Mouse (Mus musculus): ENCODE results near the gene Tnfrsf11a. TPM values are rescaled to one million over a fixed set of nuclear protein-coding genes. Genes with fewer than 3 reads are reported as not detected.
"Not testable (repeated sequence)": the region's sequence is repeated elsewhere in the genome, so short reads cannot be mapped to it uniquely, and the experiment has no call there.

Gene Tnfrsf11a
- polyA plus RNA-seq, 1 experiment, result 2.6 TPM

- DNase-seq, result no peak
- H3K4me1 ChIP-seq (ENCODE audit: control insufficient read depth, insufficient read depth, low read length), result no peaks in the 10 kb centered on the region
- TF ChIP-seq POLR2A (IDR thresholded peaks at IDR 0.05; ENCODE audit: low read depth, low read length) (no peak), CTCF (conservative IDR thresholded peaks at IDR 0.05; ENCODE audit: insufficient read depth, insufficient read length, low read depth, low read length) (no peak)
- H3K4me3 ChIP-seq (ENCODE audit: insufficient read depth, low read depth, low read length), result no peak overlapping the region
- no peaks in the 10 kb centered on the region for H3K27me3 ChIP-seq (replicated peaks; ENCODE audit: control insufficient read depth, insufficient read depth, low read length)
- no peaks in the 10 kb centered on the region for H3K36me3 ChIP-seq (ENCODE audit: control insufficient read depth, insufficient read depth, low read length)
- H3K27ac ChIP-seq (ENCODE audit: insufficient read depth, low read depth, low read length), result no peak overlapping the region
Observed at GRCm38 (mm10) chr1:105801252-105801651, 20.7 kb downstream of the Tnfrsf11a start.

GRCm38 (mm10) chr1:105802941-105803340 lies 22.4 kb downstream of the Tnfrsf11a start:
- DNase-seq, result no peak

GRCm38 (mm10) chr1:105804285-105804684 lies 23.8 kb downstream of the Tnfrsf11a start:
- H3K4me3 ChIP-seq (ENCODE audit: insufficient read depth, low read depth, low read length), result no peak overlapping the region
- H3K4me1 ChIP-seq (ENCODE audit: control insufficient read depth, insufficient read depth, low read length), result no peaks in the 10 kb centered on the region
- H3K36me3 ChIP-seq (ENCODE audit: control insufficient read depth, insufficient read depth, low read length), result no peaks in the 10 kb centered on the region
- 83% methylated on average over 3 of the region's 3 CpGs for WGBS
- no peak for DNase-seq
- H3K27me3 ChIP-seq (replicated peaks; ENCODE audit: control insufficient read depth, insufficient read depth, low read length), result no peaks in the 10 kb centered on the region
- no peak overlapping the region for H3K27ac ChIP-seq (ENCODE audit: insufficient read depth, low read depth, low read length)
- TF ChIP-seq CTCF (conservative IDR thresholded peaks at IDR 0.05; ENCODE audit: insufficient read depth, insufficient read length, low read depth, low read length) (no peak), POLR2A (IDR thresholded peaks at IDR 0.05; ENCODE audit: low read depth, low read length) (no peak)

More at GRCm38 (mm10) chr1:105802941-105803340, 22.4 kb downstream of the Tnfrsf11a start:
- no peak overlapping the region for H3K27ac ChIP-seq (ENCODE audit: insufficient read depth, low read depth, low read length)
- no peak for TF ChIP-seq CTCF (conservative IDR thresholded peaks at IDR 0.05; ENCODE audit: insufficient read depth, insufficient read length, low read depth, low read length)
- no peak for TF ChIP-seq POLR2A (IDR thresholded peaks at IDR 0.05; ENCODE audit: low read depth, low read length)
- H3K27me3 ChIP-seq (replicated peaks; ENCODE audit: control insufficient read depth, insufficient read depth, low read length), result no peaks in the 10 kb centered on the region
- 65% methylated on average over 6 of the region's 6 CpGs for WGBS
- H3K4me3 ChIP-seq (ENCODE audit: insufficient read depth, low read depth, low read length), result no peak overlapping the region
- no peaks in the 10 kb centered on the region for H3K36me3 ChIP-seq (ENCODE audit: control insufficient read depth, insufficient read depth, low read length)
- no peaks in the 10 kb centered on the region for H3K4me1 ChIP-seq (ENCODE audit: control insufficient read depth, insufficient read depth, low read length)

- Histone ChIP-seq H3K27ac (ENCODE audit: insufficient read depth, low read depth, low read length) (no peak overlapping the region), H3K36me3 (ENCODE audit: control insufficient read depth, insufficient read depth, low read length) (no peaks in the 10 kb centered on the region), H3K27me3 (replicated peaks; ENCODE audit: control insufficient read depth, insufficient read depth, low read length) (no peaks in the 10 kb centered on the region), H3K4me3 (ENCODE audit: insufficient read depth, low read depth, low read length) (no peak overlapping the region), H3K4me1 (ENCODE audit: control insufficient read depth, insufficient read depth, low read length) (no peaks in the 10 kb centered on the region)
- DNase-seq, result no peak
- 86% methylated on average over 4 of the region's 4 CpGs for WGBS
- TF ChIP-seq POLR2A (IDR thresholded peaks at IDR 0.05; ENCODE audit: low read depth, low read length) (no peak), CTCF (conservative IDR thresholded peaks at IDR 0.05; ENCODE audit: insufficient read depth, insufficient read length, low read depth, low read length) (no peak)
Observed at GRCm38 (mm10) chr1:105805565-105805964, 25.0 kb downstream of the Tnfrsf11a start.

GRCm38 (mm10) chr1:105807028-105807722 lies 26.7 kb downstream of the Tnfrsf11a start:
- Histone ChIP-seq H3K36me3 (ENCODE audit: control insufficient read depth, insufficient read depth, low read length) (no peaks in the 10 kb centered on the region), H3K4me1 (ENCODE audit: control insufficient read depth, insufficient read depth, low read length) (no peaks in the 10 kb centered on the region), H3K4me3 (ENCODE audit: insufficient read depth, low read depth, low read length) (no peak overlapping the region), H3K27me3 (replicated peaks; ENCODE audit: control insufficient read depth, insufficient read depth, low read length) (no peaks in the 10 kb centered on the region), H3K27ac (ENCODE audit: insufficient read depth, low read depth, low read length) (no peak overlapping the region)
- DNase-seq, result no peak
- no peak for TF ChIP-seq CTCF (conservative IDR thresholded peaks at IDR 0.05; ENCODE audit: insufficient read depth, insufficient read length, low read depth, low read length)
- TF ChIP-seq POLR2A (IDR thresholded peaks at IDR 0.05; ENCODE audit: low read depth, low read length), result no peak
- 94% methylated on average over 10 of the region's 10 CpGs for WGBS

GRCm38 (mm10) chr1:105812027-105812426 lies 31.5 kb downstream of the Tnfrsf11a start:
- H3K27me3 ChIP-seq (replicated peaks; ENCODE audit: control insufficient read depth, insufficient read depth, low read length); H3K27ac ChIP-seq (ENCODE audit: insufficient read depth, low read depth, low read length); H3K36me3 ChIP-seq (ENCODE audit: control insufficient read depth, insufficient read depth, low read length); H3K4me3 ChIP-seq (ENCODE audit: insufficient read depth, low read depth, low read length); H3K4me1 ChIP-seq (ENCODE audit: control insufficient read depth, insufficient read depth, low read length); DNase-seq: not testable (repeated sequence)

GRCm38 (mm10) chr1:105812960-105813708 lies 32.6 kb downstream of the Tnfrsf11a start:
- Histone ChIP-seq H3K4me1 (ENCODE audit: control insufficient read depth, insufficient read depth, low read length) (0 out of 2 replicates have a peak, but pooled peaks cover 2% of the 10 kb centered on the region), H3K36me3 (ENCODE audit: control insufficient read depth, insufficient read depth, low read length) (no peaks in the 10 kb centered on the region), H3K4me3 (ENCODE audit: insufficient read depth, low read depth, low read length) (no peak overlapping the region), H3K27ac (ENCODE audit: insufficient read depth, low read depth, low read length) (no peak overlapping the region), H3K27me3 (replicated peaks; ENCODE audit: control insufficient read depth, insufficient read depth, low read length) (no peaks in the 10 kb centered on the region)
- no peak for DNase-seq
- 54% methylated on average over 20 of the region's 20 CpGs for WGBS
- TF ChIP-seq POLR2A (IDR thresholded peaks at IDR 0.05; ENCODE audit: low read depth, low read length), result no peak
